Mouse (Mus musculus) megakaryocyte, embryonic 14.5 days (primary cell): ENCODE results near the gene Endou.

Experiments
- FLI1 ChIP-seq: IDR thresholded peaks from 2 replicates; pipeline ENCODE4 v1.6.1; 2012; ENCODE audit warnings: low read length, inconsistent platforms, mixed read lengths
- GATA1 ChIP-seq: IDR thresholded peaks from 3 replicates; pipeline ENCODE4 v1.6.1; 2012; ENCODE audit warnings: mixed read lengths, low read length, inconsistent platforms, borderline replicate concordance

DNA sequence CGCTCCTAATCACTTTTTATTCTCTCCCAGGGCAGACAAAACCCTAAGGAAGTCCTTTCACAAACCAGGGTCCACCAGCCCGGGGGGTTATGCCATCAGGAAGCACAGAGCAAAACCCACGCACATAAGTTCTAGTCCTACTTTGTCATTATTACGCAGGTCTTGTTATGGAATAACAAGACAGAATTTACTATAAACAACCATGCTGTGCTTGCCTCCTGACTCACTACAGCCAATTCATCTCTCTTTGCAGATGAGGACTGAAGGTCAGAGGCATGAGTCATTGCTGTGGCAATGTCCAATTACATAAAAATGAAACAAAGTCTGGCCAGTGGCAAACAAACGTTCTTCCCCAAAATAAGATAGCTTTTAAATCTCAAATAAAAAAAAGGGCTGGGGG, 37.7 kb downstream of the Endou start:
- no peak for TF ChIP-seq FLI1
- no peak for TF ChIP-seq GATA1
